Mouse (Mus musculus): ENCODE results near the gene Scoc. TPM values are rescaled to one million over a fixed set of nuclear protein-coding genes. Genes with fewer than 3 reads are reported as not detected.

Scoc gene
- polyA plus RNA-seq, 1 experiment from 2014 or later: 75.5 TPM

GRCm38 (mm10) chr8:83426949-83427348 is 31.2 kb downstream of the Scoc start:
- Histone ChIP-seq H3K9me3 (replicated peaks) (no peaks in the 10 kb centered on the region), H3K4me3 (replicated peaks) (no peak overlapping the region), H3K9ac (peak overlapping the region; percentile 10; the same call in 1 of the 2 replicates), H3K4me2 (no peak overlapping the region; the same call in 1 of the 2 replicates), H3K36me3 (no peaks in the 10 kb centered on the region), H3K27me3 (no peaks in the 10 kb centered on the region), H3K4me1 (replicated peaks) (peaks cover 78% of the 10 kb centered on the region), H3K27ac (peak overlapping the region; percentile 67)
- no peak for DNase-seq
- peak; percentile 9; the same call in 1 of the 2 replicates for ATAC-seq (ENCODE audit: low read depth)
- WGBS (ENCODE audit: insufficient replicate concordance): 23% methylated on average over 7 of the region's 7 CpGs

DNA sequence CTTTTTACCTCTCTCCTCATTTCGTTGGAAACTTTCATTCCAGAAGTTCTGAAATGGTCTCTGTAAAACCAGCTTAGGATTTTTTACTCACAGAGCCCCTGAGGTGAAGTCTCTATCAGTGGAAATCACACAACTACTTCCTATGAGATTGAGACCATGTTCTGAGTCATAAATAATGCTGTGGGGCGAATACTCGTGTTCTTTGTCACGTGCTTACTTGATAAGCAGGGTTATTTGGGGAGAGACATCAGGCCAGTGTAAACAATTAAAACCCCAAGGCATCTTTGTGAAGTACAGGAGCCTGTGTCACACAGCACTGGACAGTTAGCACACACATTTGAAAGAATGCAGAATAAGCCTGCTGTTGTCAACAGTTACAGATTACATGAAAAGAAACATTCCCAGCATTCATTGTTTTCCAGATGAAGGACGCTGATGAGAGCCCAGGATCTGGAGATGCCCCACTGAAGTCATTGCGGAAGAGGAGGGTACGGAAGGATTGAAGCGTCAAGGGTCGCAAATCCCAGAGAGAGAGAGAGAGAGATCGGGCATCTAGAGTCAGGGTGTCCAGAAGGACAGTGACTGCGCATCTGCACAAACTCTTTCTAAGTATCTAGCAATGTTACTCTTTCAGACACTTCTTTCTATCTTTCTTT is 32.0 kb downstream of the Scoc start:
- no peaks in the 10 kb centered on the region for H3K36me3 ChIP-seq
- H3K4me2 ChIP-seq: no peak overlapping the region
- peaks cover 85% of the 10 kb centered on the region for H3K4me1 ChIP-seq (replicated peaks)
- no peaks in the 10 kb centered on the region for H3K9me3 ChIP-seq (replicated peaks)
- ATAC-seq (ENCODE audit: low read depth): no peak
- H3K4me3 ChIP-seq (replicated peaks): no peak overlapping the region
- peak overlapping the region; percentile 67 for H3K27ac ChIP-seq
- DNase-seq: no peak
- 60% methylated on average over 11 of the region's 11 CpGs for WGBS (ENCODE audit: insufficient replicate concordance)
- H3K9ac ChIP-seq: no peak overlapping the region
- H3K27me3 ChIP-seq: no peaks in the 10 kb centered on the region

DNA sequence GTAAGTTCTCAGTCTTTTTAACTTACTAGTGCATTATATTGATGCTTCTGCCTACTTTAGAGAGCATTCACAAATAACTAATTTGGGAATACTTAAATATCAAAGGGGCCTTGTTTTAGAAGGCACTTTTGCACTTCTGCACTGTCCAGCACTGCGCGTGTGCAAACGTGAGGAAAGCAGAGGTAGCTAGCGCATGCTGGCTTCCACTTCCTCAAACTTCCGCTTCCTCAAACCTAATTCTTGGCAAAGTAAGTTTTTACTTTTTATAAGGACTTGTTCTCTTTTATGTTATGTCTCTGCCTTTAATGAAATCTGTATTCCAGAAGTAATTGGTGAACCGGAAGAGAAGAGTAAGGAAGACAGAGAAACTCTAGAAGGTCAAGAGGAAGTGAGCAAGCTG is 33.0 kb downstream of the Scoc start:
- Histone ChIP-seq H3K36me3 (no peaks in the 10 kb centered on the region), H3K27ac (peak overlapping the region; percentile 67), H3K9me3 (replicated peaks) (no peaks in the 10 kb centered on the region), H3K9ac (no peak overlapping the region), H3K4me1 (replicated peaks) (peaks cover 91% of the 10 kb centered on the region), H3K4me2 (no peak overlapping the region), H3K27me3 (no peaks in the 10 kb centered on the region), H3K4me3 (replicated peaks) (no peak overlapping the region)
- WGBS (ENCODE audit: insufficient replicate concordance): 82% methylated on average over 6 of the region's 6 CpGs
- DNase-seq (no peak), ATAC-seq (ENCODE audit: low read depth) (no peak)

DNA sequence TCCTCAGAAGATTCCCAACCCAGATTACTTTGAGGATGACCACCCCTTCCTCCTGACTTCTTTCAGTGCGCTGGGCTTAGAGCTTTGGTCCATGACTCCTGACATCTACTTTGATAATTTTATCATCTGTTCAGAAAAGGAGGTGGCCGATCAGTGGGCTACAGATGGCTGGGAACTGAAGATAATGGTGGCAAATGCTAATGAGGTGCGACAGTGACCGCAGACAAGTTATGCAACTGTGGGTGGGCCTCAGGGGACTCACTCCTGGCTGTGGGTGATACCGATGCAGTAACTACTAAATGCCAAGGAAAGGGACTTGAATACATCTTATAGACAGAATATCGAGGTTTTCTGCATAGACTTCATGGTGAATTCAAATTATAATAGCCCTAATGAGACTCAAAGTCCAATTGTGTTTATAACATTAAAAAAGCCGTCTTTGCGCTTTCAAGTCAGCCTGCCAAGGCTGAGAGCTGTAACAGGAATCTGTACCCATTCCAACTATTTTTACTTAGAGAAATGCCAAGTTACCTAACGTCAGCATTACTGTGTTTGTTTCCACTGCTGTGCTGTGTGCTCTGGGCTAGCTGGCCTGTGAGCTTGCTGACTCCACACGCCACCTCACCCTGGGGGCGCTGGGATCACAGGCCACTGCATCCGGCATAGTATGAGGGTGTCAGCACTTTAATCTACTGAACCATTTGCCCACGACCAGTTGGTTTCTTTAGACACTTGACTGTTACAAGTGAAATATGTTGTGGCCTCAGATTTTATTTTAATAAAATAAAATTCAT is 35.0 kb downstream of the Scoc start:
- WGBS (ENCODE audit: insufficient replicate concordance): 16% methylated on average over 13 of the region's 13 CpGs
- Histone ChIP-seq H3K27ac (peak overlapping the region; percentile 97), H3K4me2 (peak overlapping the region; percentile 63), H3K9ac (peak overlapping the region; percentile 67), H3K9me3 (replicated peaks) (no peaks in the 10 kb centered on the region), H3K4me1 (replicated peaks) (peaks cover 77% of the 10 kb centered on the region), H3K36me3 (no peaks in the 10 kb centered on the region), H3K27me3 (no peaks in the 10 kb centered on the region), H3K4me3 (replicated peaks) (peak overlapping the region; percentile 25)
- ATAC-seq (ENCODE audit: low read depth): peak; percentile 93
- peak; percentile 81 for DNase-seq

DNA sequence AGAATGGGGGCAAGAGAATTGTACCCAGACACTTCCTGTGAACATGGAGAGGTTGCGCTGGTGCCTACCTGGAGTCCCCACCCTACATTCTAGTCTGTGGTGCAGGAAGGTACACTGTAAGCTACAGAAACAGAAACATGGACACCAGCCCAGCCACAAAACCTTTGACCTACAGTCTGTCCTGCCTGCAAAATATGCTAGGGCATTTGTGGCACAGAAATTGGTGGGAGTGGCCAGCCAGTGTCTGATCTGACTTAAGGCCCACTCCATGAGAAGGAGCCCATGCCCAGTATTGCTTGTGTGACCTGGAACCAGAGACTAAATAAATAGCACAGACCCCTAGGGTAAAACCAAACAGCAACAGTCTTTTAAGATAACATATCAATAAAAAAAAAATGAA is 36.8 kb downstream of the Scoc start:
- Histone ChIP-seq H3K4me2 (no peak overlapping the region), H3K27ac (peak overlapping the region; percentile 47), H3K36me3 (no peaks in the 10 kb centered on the region), H3K9ac (no peak overlapping the region), H3K27me3 (no peaks in the 10 kb centered on the region), H3K9me3 (replicated peaks) (no peaks in the 10 kb centered on the region), H3K4me3 (replicated peaks) (no peak overlapping the region), H3K4me1 (replicated peaks) (peaks cover 64% of the 10 kb centered on the region)
- no peak for DNase-seq
- ATAC-seq (ENCODE audit: low read depth): no peak
- 100% methylated on average over 1 of the region's 1 CpGs for WGBS (ENCODE audit: insufficient replicate concordance)

DNA sequence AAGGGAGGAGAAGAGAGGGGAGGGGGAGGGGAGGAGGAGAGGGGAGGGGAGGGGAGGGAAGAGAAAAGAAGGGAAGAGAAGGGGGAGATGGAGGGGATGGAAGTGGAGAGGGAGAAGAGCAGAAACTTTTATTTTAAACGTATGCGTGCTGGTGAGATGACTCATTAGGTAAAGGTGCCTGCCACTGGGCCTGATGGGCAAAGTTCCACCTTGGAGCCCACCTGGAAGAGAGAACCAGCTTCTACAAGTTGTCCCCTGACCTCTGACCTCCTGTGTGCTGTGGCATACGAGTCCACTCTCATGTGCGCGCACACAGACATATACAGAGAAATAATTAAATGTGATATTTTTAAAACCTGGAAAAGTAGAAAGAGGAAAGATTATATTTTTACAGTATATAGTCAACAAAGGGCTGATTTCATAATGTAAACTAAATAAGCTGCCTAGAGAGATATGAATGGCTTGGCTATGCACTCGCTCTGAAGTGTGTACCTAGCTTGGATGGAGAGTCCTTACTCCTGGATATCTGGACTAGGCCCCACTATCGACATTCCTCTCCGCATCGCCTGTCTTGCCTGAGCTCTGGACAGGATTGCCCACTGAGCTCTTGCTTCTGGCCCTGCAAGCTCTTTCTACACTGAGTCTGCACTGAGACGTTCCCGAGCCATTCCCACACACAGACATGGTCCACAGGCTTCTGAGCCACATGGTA is 39.2 kb downstream of the Scoc start:
- Histone ChIP-seq H3K4me3 (replicated peaks) (no peak overlapping the region), H3K4me1 (replicated peaks) (peaks cover 40% of the 10 kb centered on the region), H3K4me2 (no peak overlapping the region), H3K27ac (no peak overlapping the region), H3K9me3 (replicated peaks) (no peaks in the 10 kb centered on the region), H3K27me3 (no peaks in the 10 kb centered on the region), H3K9ac (no peak overlapping the region), H3K36me3 (no peaks in the 10 kb centered on the region)
- no peak for ATAC-seq (ENCODE audit: low read depth)
- DNase-seq: no peak
- WGBS (ENCODE audit: insufficient replicate concordance): 91% methylated on average over 11 of the region's 11 CpGs

GRCm38 (mm10) chr8:83417970-83418369 is 40.2 kb downstream of the Scoc start:
- 34% methylated on average over 6 of the region's 6 CpGs for WGBS (ENCODE audit: insufficient replicate concordance)
- no peaks in the 10 kb centered on the region for H3K36me3 ChIP-seq
- ATAC-seq (ENCODE audit: low read depth) (no peak), DNase-seq (no peak)
- no peak overlapping the region for H3K4me2 ChIP-seq
- no peak overlapping the region for H3K4me3 ChIP-seq (replicated peaks)
- H3K27me3 ChIP-seq: no peaks in the 10 kb centered on the region
- H3K4me1 ChIP-seq (replicated peaks): peaks cover 30% of the 10 kb centered on the region
- H3K9me3 ChIP-seq (replicated peaks): no peaks in the 10 kb centered on the region
- H3K27ac ChIP-seq: no peak overlapping the region; the same call in 1 of the 2 replicates
- H3K9ac ChIP-seq: no peak overlapping the region

GRCm38 (mm10) chr8:83416878-83417277 is 41.3 kb downstream of the Scoc start:
- Histone ChIP-seq H3K4me2 (no peak overlapping the region), H3K36me3 (no peaks in the 10 kb centered on the region), H3K9ac (no peak overlapping the region), H3K4me3 (replicated peaks) (no peak overlapping the region), H3K27ac (no peak overlapping the region), H3K27me3 (no peaks in the 10 kb centered on the region), H3K4me1 (replicated peaks) (peaks cover 21% of the 10 kb centered on the region), H3K9me3 (replicated peaks) (no peaks in the 10 kb centered on the region)
- ATAC-seq (ENCODE audit: low read depth) (no peak), DNase-seq (no peak)
- WGBS (ENCODE audit: insufficient replicate concordance): 93% methylated on average over 15 of the region's 15 CpGs

DNA sequence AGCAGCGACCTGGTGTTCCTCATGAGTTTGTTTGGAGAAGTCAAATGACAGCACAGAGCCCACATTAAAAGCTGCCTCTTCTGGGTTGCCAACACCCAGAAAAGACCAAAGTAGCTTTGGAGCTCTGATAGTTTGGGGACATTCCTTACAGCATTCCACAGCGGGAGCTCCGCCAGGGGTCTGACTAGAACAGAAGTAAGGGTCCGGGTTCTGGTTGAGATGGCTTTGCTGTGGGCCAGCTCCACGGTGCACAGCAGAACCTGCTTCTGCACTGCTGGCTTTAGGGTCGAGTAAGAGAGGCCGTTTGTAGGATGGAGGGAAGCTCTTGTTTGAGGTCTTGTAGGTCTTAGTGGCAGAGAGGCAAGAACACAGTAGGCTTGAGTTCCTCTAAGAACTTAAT is 49.7 kb downstream of the Scoc start:
- Histone ChIP-seq H3K27me3 (peaks cover 10% of the 10 kb centered on the region; the same call in 1 of the 2 replicates), H3K9me3 (replicated peaks) (no peaks in the 10 kb centered on the region), H3K36me3 (no peaks in the 10 kb centered on the region), H3K4me1 (replicated peaks) (peaks cover 21% of the 10 kb centered on the region), H3K9ac (no peak overlapping the region), H3K27ac (no peak overlapping the region), H3K4me2 (no peak overlapping the region), H3K4me3 (replicated peaks) (no peak overlapping the region)
- ATAC-seq (ENCODE audit: low read depth) (no peak), DNase-seq (no peak)
- whole genome bisulfite sequencing (ENCODE audit: insufficient replicate concordance): 66% methylated on average over 7 of the region's 7 CpGs

DNA sequence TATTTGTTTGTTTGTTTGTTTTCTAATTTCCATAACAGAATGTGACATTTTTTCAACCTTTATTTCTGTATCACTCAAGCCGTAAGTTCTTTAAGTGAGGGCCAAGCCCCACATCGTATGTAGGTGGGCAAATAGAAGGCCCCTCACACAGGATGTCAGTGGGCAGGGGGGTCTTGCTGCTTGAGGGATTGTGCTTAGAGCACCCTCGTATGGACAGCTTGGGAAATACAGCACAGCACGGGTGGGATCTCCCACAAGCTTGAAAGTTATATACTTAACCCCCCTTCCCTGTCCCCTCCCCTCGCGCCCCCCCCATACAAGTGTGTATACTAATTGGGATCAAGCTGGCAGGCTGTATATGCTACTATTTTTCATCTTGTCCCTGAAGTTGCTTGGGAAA is 51.4 kb downstream of the Scoc start:
- DNase-seq: peak; percentile 22
- ATAC-seq (ENCODE audit: low read depth): no peak
- no peaks in the 10 kb centered on the region for H3K9me3 ChIP-seq (replicated peaks)
- no peak overlapping the region for H3K4me3 ChIP-seq (replicated peaks)
- no peak overlapping the region for H3K4me2 ChIP-seq
- no peak overlapping the region for H3K27ac ChIP-seq
- no peak overlapping the region for H3K9ac ChIP-seq
- H3K27me3 ChIP-seq: peaks cover 10% of the 10 kb centered on the region; the same call in 1 of the 2 replicates
- H3K36me3 ChIP-seq: no peaks in the 10 kb centered on the region
- 34% methylated on average over 6 of the region's 6 CpGs for WGBS (ENCODE audit: insufficient replicate concordance)
- H3K4me1 ChIP-seq (replicated peaks): peaks cover 21% of the 10 kb centered on the region

- peaks cover 21% of the 10 kb centered on the region for H3K4me1 ChIP-seq (replicated peaks)
- no peak overlapping the region for H3K9ac ChIP-seq
- H3K9me3 ChIP-seq (replicated peaks): no peaks in the 10 kb centered on the region
- H3K27ac ChIP-seq: no peak overlapping the region
- peak overlapping the region; percentile 20 for H3K4me2 ChIP-seq
- peak; percentile 12 for DNase-seq
- H3K36me3 ChIP-seq: no peaks in the 10 kb centered on the region
- 18% methylated on average over 10 of the region's 10 CpGs for WGBS (ENCODE audit: insufficient replicate concordance)
- H3K27me3 ChIP-seq: peaks cover 10% of the 10 kb centered on the region; the same call in 1 of the 2 replicates
- ATAC-seq (ENCODE audit: low read depth): peak; percentile 86
- H3K4me3 ChIP-seq (replicated peaks): no peak overlapping the region
These were observed 52.6 kb downstream of the Scoc start for GRCm38 (mm10) chr8:83405548-83405947.
